Mouse (Mus musculus) MEL (cell line): ENCODE data around the gene Ifna7. TPM values are rescaled to one million over a fixed set of nuclear protein-coding genes. Genes with fewer than 3 reads are reported as not detected.
"Not testable (repeated sequence)": the region's sequence is repeated elsewhere in the genome, so short reads cannot be mapped to it uniquely, and the experiment has no call there.

ENCODE experiments used
- DNase-seq: peaks from one replicate; pipeline ENCODE4 v3.0.0; 2011; ENCODE audit warnings: low read depth, low spot score
- H3K27ac ChIP-seq: 2 replicates; pipeline ENCODE4 v1.5.1; 2012; ENCODE audit warnings: low read depth, mild to moderate bottlenecking, control low read depth, low read length, moderate library complexity; ENCODE audit not compliant: control insufficient read depth
- H3K27me3 ChIP-seq, 2 experiments: fragments of 150-350 bp in 1 of 2; sonication (generic) in 1 of 2; 2 replicates each; pipeline ENCODE4 v1.6.1; 2012; ENCODE audit warnings: low read length in 2 of 2, mild to moderate bottlenecking in 2 of 2, improper control_type of control experiment in 1 of 2, moderate library complexity in 1 of 2; ENCODE audit not compliant: insufficient read depth in 2 of 2, control insufficient read depth in 1 of 2
- H3K36me3 ChIP-seq, 2 experiments: 2 replicates each; pipeline ENCODE4 v1.6.1; 2012 to 2014; ENCODE audit warnings: low read length in 2 of 2, improper control_type of control experiment in 1 of 2, inconsistent platforms in 1 of 2, mild to moderate bottlenecking in 1 of 2; ENCODE audit not compliant: insufficient read depth in 2 of 2, control insufficient read depth in 1 of 2
- H3K4me1 ChIP-seq, 2 experiments: fragments of 150-350 bp in 1 of 2; sonication (generic) in 1 of 2; 2 replicates each; pipeline ENCODE4 v1.6.1; 2012; ENCODE audit warnings: low read length in 2 of 2, improper control_type of control experiment in 1 of 2, mild to moderate bottlenecking in 1 of 2; ENCODE audit not compliant: insufficient read depth in 2 of 2, control insufficient read depth in 1 of 2
- H3K4me3 ChIP-seq, 2 experiments: fragments of 150-350 bp in 1 of 2; sonication (generic) in 1 of 2; 2 replicates each; pipeline ENCODE4 v1.5.1; 2012; ENCODE audit warnings: low read depth in 2 of 2, low read length in 2 of 2, mild to moderate bottlenecking in 2 of 2, moderate library complexity in 2 of 2, control low read depth in 1 of 2, improper control_type of control experiment in 1 of 2; ENCODE audit not compliant: control insufficient read depth in 1 of 2, insufficient read depth in 1 of 2
- H3K79me2 ChIP-seq: 2 replicates; pipeline ENCODE4 v1.6.1; 2012; ENCODE audit warnings: mild to moderate bottlenecking, low read length, moderate library complexity; ENCODE audit not compliant: control insufficient read depth, poor library complexity, insufficient read depth
- H3K9ac ChIP-seq: 2 replicates; pipeline ENCODE4 v1.6.1; 2012; ENCODE audit warnings: low read depth, mild to moderate bottlenecking, control low read depth, low read length, moderate library complexity; ENCODE audit not compliant: control insufficient read depth, poor library complexity, severe bottlenecking
- H3K9me3 ChIP-seq: fragments of 150-350 bp; sonication (generic); replicated peaks from 2 replicates; pipeline ENCODE4 v1.6.1; 2012; ENCODE audit warnings: mild to moderate bottlenecking, low read length, improper control_type of control experiment, moderate library complexity; ENCODE audit not compliant: insufficient read depth
- CHD1 ChIP-seq: IDR thresholded peaks from 2 replicates; pipeline ENCODE4 v1.6.1; 2012; ENCODE audit warnings: low read depth, mild to moderate bottlenecking, inconsistent platforms, low read length, improper control_type of control experiment
- CHD2 ChIP-seq: IDR thresholded peaks from 2 replicates; pipeline ENCODE4 v1.6.1; 2011; ENCODE audit warnings: low read length, improper control_type of control experiment
- CTCF ChIP-seq, 3 experiments: IDR thresholded peaks in 2 of 3; conservative IDR thresholded peaks in 1 of 3; 2 replicates each; pipeline ENCODE4 v1.5.1; 2011 to 2012; ENCODE audit warnings: low read length in 3 of 3, low read depth in 2 of 3, mild to moderate bottlenecking in 2 of 3, improper control_type of control experiment in 1 of 3, inconsistent platforms in 1 of 3, mixed read lengths in 1 of 3, moderate library complexity in 1 of 3; ENCODE audit not compliant: control insufficient read depth in 1 of 3, insufficient read depth in 1 of 3, poor library complexity in 1 of 3, severe bottlenecking in 1 of 3
- ELF1 ChIP-seq: IDR thresholded peaks from 2 replicates; pipeline ENCODE4 v1.6.1; 2014; ENCODE audit warnings: low read depth, mild to moderate bottlenecking, inconsistent platforms, low read length, improper control_type of control experiment, moderate library complexity
- ETS1 ChIP-seq: IDR thresholded peaks from 2 replicates; pipeline ENCODE4 v1.6.1; 2012; ENCODE audit warnings: low read depth, mild to moderate bottlenecking, inconsistent platforms, low read length, improper control_type of control experiment, moderate library complexity
- GABPA ChIP-seq: IDR thresholded peaks from 2 replicates; pipeline ENCODE4 v1.6.1; 2012; ENCODE audit warnings: low read depth, mild to moderate bottlenecking, inconsistent platforms, low read length, improper control_type of control experiment, moderate library complexity
- JUND ChIP-seq: IDR thresholded peaks from 2 replicates; pipeline ENCODE4 v1.6.1; 2011; ENCODE audit warnings: low read depth, mild to moderate bottlenecking, improper control_type of control experiment, low read length
- MAFK ChIP-seq: IDR thresholded peaks from 2 replicates; pipeline ENCODE4 v1.6.1; 2011; ENCODE audit warnings: low read depth, mild to moderate bottlenecking, low read length, improper control_type of control experiment, borderline replicate concordance
- MAZ ChIP-seq: IDR thresholded peaks from 2 replicates; pipeline ENCODE4 v1.6.1; 2012; ENCODE audit warnings: low read depth, mild to moderate bottlenecking, inconsistent platforms, low read length, improper control_type of control experiment
- MEF2A ChIP-seq: IDR thresholded peaks from 2 replicates; pipeline ENCODE4 v1.6.1; 2014; ENCODE audit warnings: low read depth, mild to moderate bottlenecking, inconsistent platforms, low read length, improper control_type of control experiment; ENCODE audit not compliant: poor library complexity, insufficient replicate concordance, severe bottlenecking; ENCODE audit errors: extremely low read depth
- MXI1 ChIP-seq: IDR thresholded peaks from 2 replicates; pipeline ENCODE4 v1.6.1; 2011; ENCODE audit warnings: mild to moderate bottlenecking, low read depth, low read length, improper control_type of control experiment
- MYB ChIP-seq: IDR thresholded peaks from 2 replicates; pipeline ENCODE4 v1.6.1; 2011; ENCODE audit warnings: mild to moderate bottlenecking, low read depth, low read length, improper control_type of control experiment
- POLR2AphosphoS2 ChIP-seq: IDR thresholded peaks from 2 replicates; pipeline ENCODE4 v1.6.1; 2011; ENCODE audit warnings: low read length, improper control_type of control experiment
- POLR2AphosphoS5 ChIP-seq: IDR thresholded peaks from 2 replicates; pipeline ENCODE4 v1.6.1; 2012; ENCODE audit warnings: low read depth, borderline replicate concordance, mild to moderate bottlenecking, inconsistent platforms, low read length, moderate library complexity, mixed read lengths
- RAD21 ChIP-seq: IDR thresholded peaks from 2 replicates; pipeline ENCODE4 v1.6.1; 2011; ENCODE audit warnings: mild to moderate bottlenecking, low read depth, low read length, improper control_type of control experiment
- SMC3 ChIP-seq: IDR thresholded peaks from 2 replicates; pipeline ENCODE4 v1.6.1; 2011; ENCODE audit warnings: low read depth, low read length, improper control_type of control experiment
- TCF12 ChIP-seq: IDR thresholded peaks from 2 replicates; pipeline ENCODE4 v1.6.1; 2014; ENCODE audit warnings: low read depth, mild to moderate bottlenecking, inconsistent platforms, low read length, improper control_type of control experiment, moderate library complexity
- USF2 ChIP-seq, 2 experiments: IDR thresholded peaks; 2 replicates each; pipeline ENCODE4 v1.6.1; 2011 to 2012; ENCODE audit warnings: improper control_type of control experiment in 2 of 2, low read length in 2 of 2, borderline replicate concordance in 1 of 2, inconsistent platforms in 1 of 2, low read depth in 1 of 2, mild to moderate bottlenecking in 1 of 2; ENCODE audit not compliant: insufficient read depth in 1 of 2
- ZMIZ1 ChIP-seq: IDR thresholded peaks from 2 replicates; pipeline ENCODE4 v1.6.1; 2012; ENCODE audit warnings: low read depth, mild to moderate bottlenecking, inconsistent platforms, low read length, improper control_type of control experiment, moderate library complexity
- ZNF384 ChIP-seq: IDR thresholded peaks from 2 replicates; pipeline ENCODE4 v1.6.1; 2012; ENCODE audit warnings: low read depth, mild to moderate bottlenecking, inconsistent platforms, low read length, improper control_type of control experiment
- polyA plus RNA-seq, 2 experiments: library from polyadenylated mRNA; stranded (reverse) in 1 of 2; unstranded in 1 of 2; fragments of >175 nt in 1 of 2; fragments of >200 nt in 1 of 2; gene quantifications; 2 replicates each; pipeline versions ENCODE4 v1.2.1 to v1.2.4; 2012; ENCODE audit warnings: low replicate concordance in 2 of 2, low read depth in 1 of 2; ENCODE audit not compliant: insufficient read length in 2 of 2, insufficient read depth in 1 of 2, missing spikeins in 1 of 2
- total RNA-seq: library from RNA; depleted of rRNA; stranded (reverse); fragments of 300-350 nt; gene quantifications from 2 replicates; pipeline ENCODE4 v1.2.3, GENCODE M21; 2012

Ifna7 gene
- total and polyA plus RNA-seq, 3 experiments: not detected

- Histone ChIP-seq H3K27me3 (peaks cover 0 to 8% of the 10 kb centered on the region in 2 experiments; a peak in 3 of 4 replicates), H3K79me2 (no peaks in the 10 kb centered on the region), H3K27ac (no peak overlapping the region), H3K4me3 (no peak overlapping the region), H3K4me1 (no peaks in the 10 kb centered on the region), H3K9me3 (no peaks in the 10 kb centered on the region), H3K9ac (no peak overlapping the region), H3K36me3 (no peaks in the 10 kb centered on the region)
- DNase-seq: peak; percentile 15
- TF ChIP-seq ETS1 (no peak), CTCF (IDR thresholded peaks at IDR 0.05 in 2 of 3, conservative IDR thresholded peaks at IDR 0.05 in 1 of 3; ENCODE audit: control insufficient read depth in 1 of 3, insufficient read depth in 1 of 3, low read depth in 2 of 3, low read length in 3 of 3, poor library complexity in 1 of 3, severe bottlenecking in 1 of 3) (peak in 2 of 3 experiments; percentile 52 to 55; a peak in 4 of 6 replicates), MXI1 (no peak), ELF1 (no peak), USF2 (IDR thresholded peaks at IDR 0.05; ENCODE audit: borderline replicate concordance in 1 of 2, insufficient read depth in 1 of 2, low read depth in 1 of 2, low read length in 2 of 2) (no peak), MYB (no peak), MEF2A (no peak), MAFK (no peak)
Measured at GRCm38 (mm10) chr4:88822995-88823394, 7.0 kb downstream of the Ifna7 start.

GRCm38 (mm10) chr4:88827116-88827515 lies 11.1 kb downstream of the Ifna7 start, which contains the start of gene Ifna6:
TSS of gene Ifna6 (plus strand) at chr4:88827416.
- H3K27ac ChIP-seq, H3K4me1 ChIP-seq, H3K27me3 ChIP-seq, DNase-seq, H3K36me3 ChIP-seq, H3K4me3 ChIP-seq, H3K9me3 ChIP-seq, H3K9ac ChIP-seq, H3K79me2 ChIP-seq: not testable (repeated sequence)

GRCm38 (mm10) chr4:88830523-88830922 lies 14.5 kb downstream of the Ifna7 start:
- Histone ChIP-seq H3K36me3 (no peaks in the 10 kb centered on the region), H3K4me3 (no peak overlapping the region), H3K4me1 (no peaks in the 10 kb centered on the region), H3K27ac (no peak overlapping the region), H3K9ac (no peak overlapping the region), H3K79me2 (no peaks in the 10 kb centered on the region), H3K27me3 (peaks cover 5 to 11% of the 10 kb centered on the region in 2 experiments), H3K9me3 (no peaks in the 10 kb centered on the region)
- TF ChIP-seq CTCF (IDR thresholded peaks at IDR 0.05 in 2 of 3, conservative IDR thresholded peaks at IDR 0.05 in 1 of 3; ENCODE audit: control insufficient read depth in 1 of 3, insufficient read depth in 1 of 3, low read depth in 2 of 3, low read length in 3 of 3, poor library complexity in 1 of 3, severe bottlenecking in 1 of 3): peak in 2 of 3 experiments; percentile 57 to 76; a peak in 4 of 6 replicates
- no peak for TF ChIP-seq POLR2AphosphoS2
- no peak for TF ChIP-seq MAFK
- no peak for TF ChIP-seq MAZ
- no peak; the same call in 1 of the 2 replicates for TF ChIP-seq TCF12
- no peak for TF ChIP-seq CHD1
- TF ChIP-seq RAD21: peak; percentile 38
- TF ChIP-seq GABPA: no peak
- peak; percentile 83 for TF ChIP-seq ZNF384
- TF ChIP-seq JUND: peak; percentile 50; the same call in 1 of the 2 replicates
- TF ChIP-seq CHD2: no peak
- TF ChIP-seq ETS1: 0 out of 2 replicates have a peak, but pooled peaks have one; percentile 9
- no peak for TF ChIP-seq POLR2AphosphoS5
- TF ChIP-seq ZMIZ1: no peak
- peak; percentile 27 for TF ChIP-seq SMC3
- TF ChIP-seq ELF1: no peak
- peak; percentile 48 for DNase-seq

GRCm38 (mm10) chr4:88835225-88835624 lies 19.2 kb downstream of the Ifna7 start, which contains the start of gene Ifna5:
TSS of gene Ifna5 (plus strand) at chr4:88835525.
- peaks cover 11 to 18% of the 10 kb centered on the region in 2 experiments for H3K27me3 ChIP-seq
- not testable (repeated sequence) for H3K36me3 ChIP-seq, H3K79me2 ChIP-seq, H3K4me1 ChIP-seq, H3K9me3 ChIP-seq, H3K27ac ChIP-seq, H3K4me3 ChIP-seq, DNase-seq, H3K9ac ChIP-seq
